Mouse (Mus musculus) midbrain, embryonic 11.5 days (tissue): ENCODE measurements around the gene Il12b. TPM values are rescaled to one million over a fixed set of nuclear protein-coding genes. Genes with fewer than 3 reads are reported as not detected.
A peak's percentile ranks its signal among the peaks of the same experiment; 100 is the strongest.

Experiments used
- ATAC-seq: fragments of 200-750 bp; cut with Nextera tagmentation; 2 replicates; pipeline ENCODE4 v1.8.0; 2017; ENCODE audit warnings: moderate TSS enrichment, moderate library complexity; ENCODE audit not compliant: low FRiP score
- DNase-seq: peaks from one replicate; pipeline ENCODE4 v3.0.0; 2015; ENCODE audit warnings: low spot score; ENCODE audit errors: missing footprints
- H3K27ac ChIP-seq: fragments of 300-500 bp; sonication (generic); 2 replicates; pipeline ENCODE4 v1.5.1; 2014; ENCODE audit warnings: low read depth, low read length
- H3K27me3 ChIP-seq: fragments of 300-500 bp; sonication (generic); 2 replicates; pipeline ENCODE4 v1.6.1; 2014; ENCODE audit warnings: mild to moderate bottlenecking, low read length, moderate library complexity, mixed read lengths; ENCODE audit not compliant: control insufficient read depth, insufficient read depth
- H3K36me3 ChIP-seq: fragments of 300-500 bp; sonication (generic); 2 replicates; pipeline ENCODE4 v1.6.1; 2014; ENCODE audit warnings: mild to moderate bottlenecking, low read length, moderate library complexity, mixed read lengths; ENCODE audit not compliant: control insufficient read depth, insufficient read depth
- H3K4me1 ChIP-seq: fragments of 300-500 bp; sonication (generic); 2 replicates; pipeline ENCODE4 v1.6.1; 2014; ENCODE audit warnings: low read length; ENCODE audit not compliant: control insufficient read depth, insufficient read depth
- H3K4me2 ChIP-seq: fragments of 300-500 bp; sonication (generic); 2 replicates; pipeline ENCODE4 v1.6.1; 2014; ENCODE audit warnings: mild to moderate bottlenecking, moderate library complexity
- H3K4me3 ChIP-seq: fragments of 300-500 bp; sonication (generic); 2 replicates; pipeline ENCODE4 v1.5.1; 2014; ENCODE audit warnings: low read depth, low read length
- H3K9ac ChIP-seq: fragments of 300-500 bp; sonication (generic); 2 replicates; pipeline ENCODE4 v1.6.1; 2014; ENCODE audit warnings: low read length
- H3K9me3 ChIP-seq: fragments of 300-500 bp; sonication (generic); 2 replicates; pipeline ENCODE4 v1.6.1; 2016; ENCODE audit warnings: low read length; ENCODE audit not compliant: control insufficient read depth
- WGBS: fragments of 180-500 bp; shearing (Covaris S2); extraction: QIAGEN DNeasy Blood & Tissue Kit; methylation state at CpG from one replicate; pipeline ENCODE4 v1.1.7; 2014; 5-methylcytosine and 5-hydroxymethylcytosine counted together
- polyA plus RNA-seq: library from polyadenylated mRNA; unstranded; fragments of >200 nt; fragmentation: Nextera tagmentation; extraction: Ambion mirVana; gene quantifications from 2 replicates; pipeline ENCODE4 v1.2.1, GENCODE M21; 2014

Il12b gene
- polyA plus RNA-seq, 1 experiment from 2014 or later = not detected

- no peak overlapping the region for H3K27ac ChIP-seq
- H3K4me3 ChIP-seq = no peak overlapping the region
- WGBS = 79% methylated on average over 10 of the region's 10 CpGs
- no peaks in the 10 kb centered on the region for H3K27me3 ChIP-seq
- ATAC-seq (no peak), DNase-seq (peak; percentile 10)
- H3K4me1 ChIP-seq = no peaks in the 10 kb centered on the region
- no peaks in the 10 kb centered on the region for H3K36me3 ChIP-seq
- no peak overlapping the region for H3K9ac ChIP-seq
- H3K9me3 ChIP-seq = no peaks in the 10 kb centered on the region
- no peak overlapping the region for H3K4me2 ChIP-seq
Measured at GRCm38 (mm10) chr11:44422337-44423111, 22.7 kb downstream of the Il12b start.

- H3K4me2 ChIP-seq = no peak overlapping the region
- H3K4me3 ChIP-seq = no peak overlapping the region
- DNase-seq (no peak), ATAC-seq (no peak)
- H3K9me3 ChIP-seq = no peaks in the 10 kb centered on the region
- H3K9ac ChIP-seq = no peak overlapping the region
- no peaks in the 10 kb centered on the region for H3K36me3 ChIP-seq
- 70% methylated on average over 6 of the region's 6 CpGs for WGBS
- H3K27ac ChIP-seq = no peak overlapping the region
- H3K4me1 ChIP-seq = no peaks in the 10 kb centered on the region
- no peaks in the 10 kb centered on the region for H3K27me3 ChIP-seq
Measured at GRCm38 (mm10) chr11:44423261-44423660, 23.4 kb downstream of the Il12b start.

- 72% methylated on average over 5 of the region's 5 CpGs for WGBS
- Histone ChIP-seq H3K36me3 (no peaks in the 10 kb centered on the region), H3K4me1 (no peaks in the 10 kb centered on the region), H3K4me3 (no peak overlapping the region), H3K27ac (no peak overlapping the region), H3K27me3 (no peaks in the 10 kb centered on the region), H3K9me3 (no peaks in the 10 kb centered on the region), H3K4me2 (no peak overlapping the region), H3K9ac (no peak overlapping the region)
- ATAC-seq (no peak), DNase-seq (no peak)
Measured at GRCm38 (mm10) chr11:44423955-44424354, 24.1 kb downstream of the Il12b start.

GRCm38 (mm10) chr11:44425006-44425405 is 25.1 kb downstream of the Il12b start:
- ATAC-seq (no peak), DNase-seq (no peak)
- Histone ChIP-seq H3K9ac (no peak overlapping the region), H3K4me3 (no peak overlapping the region), H3K4me2 (no peak overlapping the region), H3K36me3 (no peaks in the 10 kb centered on the region), H3K9me3 (no peaks in the 10 kb centered on the region), H3K27me3 (no peaks in the 10 kb centered on the region), H3K27ac (no peak overlapping the region), H3K4me1 (no peaks in the 10 kb centered on the region)
- 91% methylated on average over 8 of the region's 8 CpGs for WGBS

GRCm38 (mm10) chr11:44425626-44426025 is 25.8 kb downstream of the Il12b start:
- no peaks in the 10 kb centered on the region for H3K4me1 ChIP-seq
- WGBS = 89% methylated on average over 6 of the region's 6 CpGs
- H3K36me3 ChIP-seq = no peaks in the 10 kb centered on the region
- no peaks in the 10 kb centered on the region for H3K9me3 ChIP-seq
- no peak overlapping the region for H3K9ac ChIP-seq
- ATAC-seq (no peak), DNase-seq (no peak)
- H3K4me2 ChIP-seq = no peak overlapping the region
- H3K4me3 ChIP-seq = no peak overlapping the region
- H3K27ac ChIP-seq = no peak overlapping the region
- H3K27me3 ChIP-seq = no peaks in the 10 kb centered on the region

- Histone ChIP-seq H3K36me3 (no peaks in the 10 kb centered on the region), H3K4me3 (no peak overlapping the region), H3K9me3 (no peaks in the 10 kb centered on the region), H3K4me2 (no peak overlapping the region), H3K27ac (no peak overlapping the region), H3K9ac (no peak overlapping the region), H3K4me1 (no peaks in the 10 kb centered on the region), H3K27me3 (no peaks in the 10 kb centered on the region)
- DNase-seq = no peak
- WGBS = 79% methylated on average over 2 of the region's 2 CpGs
- ATAC-seq = no peak
Measured at GRCm38 (mm10) chr11:44427951-44428350, 28.1 kb downstream of the Il12b start.

GRCm38 (mm10) chr11:44430036-44430435 is 30.2 kb downstream of the Il12b start:
- no peaks in the 10 kb centered on the region for H3K27me3 ChIP-seq
- H3K4me1 ChIP-seq = no peaks in the 10 kb centered on the region
- DNase-seq = no peak
- no peak overlapping the region for H3K9ac ChIP-seq
- H3K4me2 ChIP-seq = no peak overlapping the region
- no peak overlapping the region for H3K27ac ChIP-seq
- no peaks in the 10 kb centered on the region for H3K36me3 ChIP-seq
- no peaks in the 10 kb centered on the region for H3K9me3 ChIP-seq
- no peak overlapping the region for H3K4me3 ChIP-seq
- ATAC-seq = no peak
- 87% methylated on average over 3 of the region's 3 CpGs for WGBS

GRCm38 (mm10) chr11:44437786-44438185 is 37.9 kb downstream of the Il12b start:
- ATAC-seq = no peak
- Histone ChIP-seq H3K4me3 (no peak overlapping the region), H3K9me3 (no peaks in the 10 kb centered on the region), H3K36me3 (no peaks in the 10 kb centered on the region), H3K4me1 (no peaks in the 10 kb centered on the region), H3K27ac (no peak overlapping the region), H3K4me2 (no peak overlapping the region), H3K27me3 (no peaks in the 10 kb centered on the region), H3K9ac (no peak overlapping the region)
- 93% methylated on average over 6 of the region's 6 CpGs for WGBS
- DNase-seq = no peak

GRCm38 (mm10) chr11:44451046-44451445 is 51.2 kb downstream of the Il12b start:
- peaks cover 2% of the 10 kb centered on the region; the same call in 1 of the 2 replicates for H3K36me3 ChIP-seq
- DNase-seq = no peak
- no peak overlapping the region for H3K4me3 ChIP-seq
- H3K4me1 ChIP-seq = no peaks in the 10 kb centered on the region
- no peak overlapping the region for H3K4me2 ChIP-seq
- no peaks in the 10 kb centered on the region for H3K9me3 ChIP-seq
- H3K27ac ChIP-seq = no peak overlapping the region
- ATAC-seq = no peak
- H3K27me3 ChIP-seq = no peaks in the 10 kb centered on the region
- no peak overlapping the region for H3K9ac ChIP-seq
